Mouse (Mus musculus): Measurements from ENCODE around the gene Slc12a5.

GRCm38 (mm10) chr2:165043090-165043636 lies 82.6 kb downstream of the Slc12a5 start:
- no peak for TF ChIP-seq MAX (IDR thresholded peaks at IDR 0.05; ENCODE audit: low read length)
- no peak for TF ChIP-seq EP300 (IDR thresholded peaks at IDR 0.05; ENCODE audit: low read depth in 1 of 2, low read length in 2 of 2)
- no peak for TF ChIP-seq CTCF (IDR thresholded peaks at IDR 0.05 in 2 of 3, conservative IDR thresholded peaks at IDR 0.05 in 1 of 3; ENCODE audit: control insufficient read depth in 1 of 3, insufficient read depth in 1 of 3, low read depth in 2 of 3, low read length in 3 of 3, poor library complexity in 1 of 3, severe bottlenecking in 1 of 3)
- TF ChIP-seq POLR2AphosphoS5 (IDR thresholded peaks at IDR 0.05; ENCODE audit: borderline replicate concordance, low read depth, low read length) = no peak
- TF ChIP-seq NRF1 (IDR thresholded peaks at IDR 0.05; ENCODE audit: insufficient read depth, low read depth, low read length, poor library complexity, severe bottlenecking) = no peak
- no peak for TF ChIP-seq MAZ (IDR thresholded peaks at IDR 0.05; ENCODE audit: low read depth, low read length)
- no peak for TF ChIP-seq KAT2A (conservative IDR thresholded peaks at IDR 0.05; ENCODE audit: low read depth, low read length)

All from MEL (cell line).